Mouse (Mus musculus): ENCODE measurements around the gene Cd80. TPM values are rescaled to one million over a fixed set of nuclear protein-coding genes. Genes with fewer than 3 reads are reported as not detected.

The Cd80 gene
- 0.58 TPM for polyA plus RNA-seq (2014; fragmentation: Illumina TruSeq; extraction: RNeasy Lipid Tissue Mini Kit (QIAGEN cat#74804); ENCODE audit: low read depth, low replicate concordance)

GRCm38 (mm10) chr16:38455511-38456418 lies at the start of gene Cd80:
Gene Cd80 (plus strand): TSS chr16:38455561.

GRCm38 (mm10) chr16:38432498-38433425 lies 22.6 kb upstream of the Cd80 start, which contains the start of gene Pla1a:
Gene Pla1a (minus strand): TSS chr16:38433145.

GRCm38 (mm10) chr16:38452442-38453202 lies 2.7 kb upstream of the Cd80 start, which contains the start of gene Adprh:
Gene Adprh (minus strand): TSS chr16:38452703.

GRCm38 (mm10) chr16:38522129-38523084 lies 67.0 kb downstream of the Cd80 start, which contains the start of gene Timmdc1:
Gene Timmdc1 (minus strand): TSS chr16:38522663.

Other genes with a start within 250 kb of the Cd80 start
- gene Nr1i2, start 160.7 kb upstream of the Cd80 start, polyA plus RNA-seq (2014; fragmentation: Illumina TruSeq; extraction: RNeasy Lipid Tissue Mini Kit (QIAGEN cat#74804); ENCODE audit: low read depth, low replicate concordance) = not detected
- gene Maats1, start 113.4 kb upstream of the Cd80 start, polyA plus RNA-seq (2014; fragmentation: Illumina TruSeq; extraction: RNeasy Lipid Tissue Mini Kit (QIAGEN cat#74804); ENCODE audit: low read depth, low replicate concordance) = 0.17 TPM
- gene Cox17, start 108.6 kb upstream of the Cd80 start, polyA plus RNA-seq (2014; fragmentation: Illumina TruSeq; extraction: RNeasy Lipid Tissue Mini Kit (QIAGEN cat#74804); ENCODE audit: low read depth, low replicate concordance) = 150 TPM
- gene Gm21987, start 108.5 kb upstream of the Cd80 start, polyA plus RNA-seq (2014; fragmentation: Illumina TruSeq; extraction: RNeasy Lipid Tissue Mini Kit (QIAGEN cat#74804); ENCODE audit: low read depth, low replicate concordance) = not detected
- gene Popdc2, start 93.4 kb upstream of the Cd80 start, polyA plus RNA-seq (2014; fragmentation: Illumina TruSeq; extraction: RNeasy Lipid Tissue Mini Kit (QIAGEN cat#74804); ENCODE audit: low read depth, low replicate concordance) = not detected
- 10.7 TPM for gene Pla1a, start 22.4 kb upstream of the Cd80 start, polyA plus RNA-seq (2014; fragmentation: Illumina TruSeq; extraction: RNeasy Lipid Tissue Mini Kit (QIAGEN cat#74804); ENCODE audit: low read depth, low replicate concordance)
- 21.2 TPM for gene Adprh, start 2.9 kb upstream of the Cd80 start, polyA plus RNA-seq (2014; fragmentation: Illumina TruSeq; extraction: RNeasy Lipid Tissue Mini Kit (QIAGEN cat#74804); ENCODE audit: low read depth, low replicate concordance)
- gene Timmdc1, start 67.1 kb downstream of the Cd80 start, polyA plus RNA-seq (2014; fragmentation: Illumina TruSeq; extraction: RNeasy Lipid Tissue Mini Kit (QIAGEN cat#74804); ENCODE audit: low read depth, low replicate concordance) = 21.6 TPM
- 70.3 TPM for gene Poglut1, start 94.7 kb downstream of the Cd80 start, polyA plus RNA-seq (2014; fragmentation: Illumina TruSeq; extraction: RNeasy Lipid Tissue Mini Kit (QIAGEN cat#74804); ENCODE audit: low read depth, low replicate concordance)
- gene Tmem39a, start 103.1 kb downstream of the Cd80 start, polyA plus RNA-seq (2014; fragmentation: Illumina TruSeq; extraction: RNeasy Lipid Tissue Mini Kit (QIAGEN cat#74804); ENCODE audit: low read depth, low replicate concordance) = 57.7 TPM

All from adrenal gland, adult 10 weeks (tissue).